Mouse (Mus musculus) small intestine, adult 10 weeks (tissue): Measurements from ENCODE around the gene Pdpn. TPM values are rescaled to one million over a fixed set of nuclear protein-coding genes. Genes with fewer than 3 reads are reported as not detected.

ENCODE experiments used
- polyA plus RNA-seq: library from polyadenylated mRNA; stranded (reverse); fragments of 350-450 nt; fragmentation: Illumina TruSeq; extraction: RNeasy Lipid Tissue Mini Kit (QIAGEN cat#74804); gene quantifications from one replicate; pipeline ENCODE4 v1.2.3, GENCODE M21; 2014; ENCODE audit warnings: low replicate concordance

Gene Pdpn
- polyA plus RNA-seq = 5.2 TPM

GRCm38 (mm10) chr4:143299325-143300070 lies at the start of gene Pdpn:
Gene Pdpn, minus strand, starts transcription at chr4:143299564.

Other genes with a start within 250 kb of the Pdpn start
- 9.6 TPM for gene Prdm2, start 86.6 kb downstream of the Pdpn start, polyA plus RNA-seq
- not detected for gene Lrrc38, start 50.2 kb upstream of the Pdpn start, polyA plus RNA-seq
- not detected for gene Pramel1, start 94.9 kb upstream of the Pdpn start, polyA plus RNA-seq
- 10.7 TPM for gene Pramef8, start 112.9 kb upstream of the Pdpn start, polyA plus RNA-seq
- not detected for gene Oog4, start 150.8 kb upstream of the Pdpn start, polyA plus RNA-seq
- gene Gm13043, start 211.8 kb upstream of the Pdpn start, polyA plus RNA-seq = not detected
- gene Gm13040, start 236.4 kb upstream of the Pdpn start, polyA plus RNA-seq = not detected